Mouse (Mus musculus) heart, adult 18-20 months (tissue): ENCODE measurements around the gene Gm27029. TPM values are rescaled to one million over a fixed set of nuclear protein-coding genes. Genes with fewer than 3 reads are reported as not detected.
A peak's percentile ranks its signal among the peaks of the same experiment; 100 is the strongest.
"Not testable (repeated sequence)": the region's sequence is repeated elsewhere in the genome, so short reads cannot be mapped to it uniquely, and the experiment has no call there.

Source experiments
- DNase-seq, 2 experiments: peaks; one replicate each; pipeline ENCODE4 v3.0.0; 2021 to 2022; ENCODE audit warnings: mixed read lengths in 1 of 2
- total RNA-seq, 2 experiments: library from RNA; stranded (reverse); gene quantifications; 2 replicates each; pipeline ENCODE4 v1.2.3; 2021

Gene Gm27029
- total RNA-seq, 2 experiments from 2014 or later, result 6.0 to 10.3 TPM

DNA sequence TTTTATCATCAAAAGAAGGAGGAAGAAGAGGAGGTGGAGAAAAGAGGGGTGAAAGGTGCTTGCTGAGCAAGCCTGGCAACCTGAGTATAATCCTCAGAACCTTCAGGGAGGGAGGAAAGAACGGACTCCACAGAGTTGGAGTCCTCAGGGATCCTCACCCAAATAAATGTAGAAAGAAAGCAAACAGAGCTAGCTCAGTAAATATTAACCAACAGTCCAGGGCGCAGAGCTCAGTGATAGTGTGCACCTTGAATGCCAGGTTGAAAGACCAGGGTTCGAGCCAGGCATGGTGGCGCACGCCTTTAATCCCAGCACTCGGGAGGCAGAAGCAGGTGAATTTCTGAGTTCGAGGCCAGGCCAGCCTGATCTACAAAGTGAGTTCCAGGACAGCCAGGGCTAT, 31.0 kb upstream of the Gm27029 start:
- DNase-seq, result no peak

DNA sequence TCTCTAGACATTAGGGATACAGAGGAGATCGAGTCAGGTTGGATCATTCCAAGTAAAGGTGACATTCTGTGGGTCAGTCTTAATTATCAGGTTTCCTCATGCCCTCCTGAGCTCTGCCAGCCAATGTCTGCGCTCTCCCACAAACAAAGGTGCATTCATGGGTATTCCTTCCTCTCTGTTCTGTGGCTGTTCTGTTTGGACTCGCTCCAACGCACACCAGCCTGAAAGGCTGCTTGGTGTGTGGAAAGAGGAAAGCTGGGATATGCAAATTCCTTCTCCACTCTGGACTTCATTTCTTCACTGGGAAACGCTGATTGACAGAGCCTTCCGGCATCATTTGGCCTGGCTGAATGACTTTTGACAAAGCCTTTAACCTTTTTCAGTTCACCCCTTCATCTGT, 30.1 kb upstream of the Gm27029 start:
- DNase-seq, result no peak

GRCm38 (mm10) chr11:101452093-101452774, 27.6 kb upstream of the Gm27029 start:
- DNase-seq, result no peak

DNA sequence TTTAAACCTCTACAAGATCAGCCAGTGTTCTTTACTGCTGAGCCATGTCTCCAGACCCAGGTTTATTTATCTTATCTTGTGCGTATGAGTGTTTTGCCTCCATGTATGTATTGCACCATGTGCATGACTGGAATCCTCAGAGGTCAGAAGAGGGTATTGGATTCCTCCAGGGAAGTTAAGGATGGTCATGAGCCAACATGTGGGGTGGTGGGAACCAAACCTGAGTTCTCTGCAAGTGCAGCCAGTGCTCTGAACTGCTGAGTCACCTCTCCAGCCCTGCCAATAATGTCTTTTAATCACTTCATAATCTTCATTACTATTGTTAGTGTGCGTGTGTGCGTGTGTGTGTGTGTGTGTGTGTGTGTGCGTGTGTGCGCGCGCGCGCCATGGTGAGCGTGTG, 26.9 kb upstream of the Gm27029 start:
- DNase-seq, result no peak

- DNase-seq, result no peak
These were observed 25.8 kb upstream of the Gm27029 start for GRCm38 (mm10) chr11:101450394-101450793.

DNA sequence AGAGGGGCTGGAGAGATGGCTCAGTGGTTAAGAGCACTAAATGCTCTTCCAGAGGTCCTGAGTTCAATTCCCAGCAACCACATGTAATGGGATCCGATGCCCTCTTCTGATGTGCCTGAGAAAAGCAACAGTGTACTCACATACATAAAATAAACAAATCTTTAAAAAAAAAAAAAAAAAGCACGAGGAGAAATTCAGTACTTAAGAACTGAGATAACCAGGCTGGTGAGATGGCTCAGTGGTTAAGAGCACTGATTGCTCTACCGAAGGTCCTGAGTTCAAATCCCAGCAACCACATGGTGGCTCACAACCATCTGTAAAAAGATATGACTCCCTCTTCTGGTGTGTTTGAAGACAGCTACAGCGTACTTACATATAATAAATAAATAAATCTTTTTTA, 25.0 kb upstream of the Gm27029 start:
- DNase-seq, result not testable (repeated sequence)

GRCm38 (mm10) chr11:101448899-101449298, 24.3 kb upstream of the Gm27029 start:
- no peak for DNase-seq

DNA sequence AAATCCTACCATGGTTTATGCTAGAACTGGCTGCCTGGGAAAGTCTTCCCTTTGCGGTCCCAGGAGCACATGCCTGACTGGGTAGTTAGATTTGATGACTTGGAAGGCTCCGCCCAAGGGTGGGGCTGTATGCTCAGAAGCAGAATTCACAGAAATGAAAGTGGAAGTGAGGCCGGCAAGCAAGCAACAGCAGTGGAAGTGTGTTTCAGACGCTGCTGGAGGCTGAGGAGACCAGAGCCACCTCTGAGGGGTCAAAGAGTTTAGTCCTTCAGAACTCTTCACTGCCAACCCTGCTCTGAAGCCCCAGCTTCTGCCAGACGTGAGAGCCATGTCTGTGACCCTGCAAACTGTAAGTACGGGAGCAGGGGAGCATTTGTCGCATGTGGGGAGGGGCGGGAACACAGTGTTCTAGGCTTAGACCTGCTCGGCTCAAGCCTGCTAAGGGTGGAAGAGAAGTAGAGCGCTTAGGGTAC, 23.7 kb upstream of the Gm27029 start, which contains the start of gene Ifi35:
Ifi35 (plus strand) TSS at position 134 of the 473 bp plus-strand sequence.
- DNase-seq, result peak; percentile 88 to 93

DNA sequence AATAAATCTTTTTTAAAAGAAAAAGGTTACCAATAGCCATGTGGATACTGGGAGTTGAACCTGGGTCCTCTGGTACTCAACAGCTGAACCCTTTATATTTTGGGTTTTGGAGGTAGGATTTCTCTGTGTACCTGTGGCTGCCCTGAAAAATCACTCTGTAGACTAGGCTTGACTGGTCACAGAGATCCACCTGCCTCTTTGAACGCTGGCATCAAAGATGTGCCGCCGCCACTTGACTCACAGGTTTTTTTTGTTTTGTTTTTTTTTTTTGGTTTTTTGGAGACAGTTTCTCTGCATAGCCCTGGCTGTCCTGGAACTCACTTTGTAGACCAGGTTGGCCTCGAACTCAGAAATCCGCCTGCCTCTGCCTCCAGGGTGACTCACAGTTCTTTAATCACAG, 23.2 kb upstream of the Gm27029 start:
- DNase-seq, result no peak

DNA sequence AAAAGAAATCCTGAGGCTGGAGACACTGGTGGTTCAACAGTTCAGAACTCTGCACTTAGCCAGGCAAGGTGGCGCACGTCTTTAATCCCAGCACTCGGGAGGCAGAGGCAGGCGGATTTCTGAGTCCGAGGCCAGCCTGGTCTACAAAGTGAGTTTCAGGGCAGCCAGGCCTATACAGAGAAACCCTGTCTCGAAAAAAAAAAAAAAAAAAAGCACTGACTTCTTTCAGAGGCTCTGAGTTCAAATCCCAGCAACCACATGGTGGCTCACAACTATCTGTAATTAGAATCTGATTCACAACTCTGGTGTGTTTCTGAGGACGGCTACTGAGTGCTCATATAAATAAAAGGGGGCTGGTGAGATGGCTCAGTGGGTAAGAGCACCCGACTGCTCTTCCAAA, 22.3 kb upstream of the Gm27029 start:
- not testable (repeated sequence) for DNase-seq

GRCm38 (mm10) chr11:101446319-101446718, 21.7 kb upstream of the Gm27029 start:
- DNase-seq, result no peak

DNA sequence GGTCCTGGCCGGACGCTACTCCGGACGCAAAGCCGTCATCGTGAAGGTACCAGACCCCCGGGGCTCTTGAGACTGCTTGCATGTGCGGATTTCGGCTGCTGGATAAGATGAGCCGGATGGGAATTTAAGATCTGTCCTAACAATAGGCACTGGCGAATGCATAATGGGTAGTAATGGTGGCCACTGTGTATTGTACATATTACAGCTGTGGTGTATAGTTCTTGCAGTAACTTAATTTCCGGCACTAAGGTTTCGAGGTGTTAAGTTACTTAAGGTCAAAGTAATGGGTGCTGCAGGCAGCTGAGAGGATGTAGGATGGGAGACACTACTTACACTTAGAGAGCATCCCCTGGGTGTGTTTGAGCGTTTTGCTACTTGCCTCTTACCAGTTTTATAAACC, 18.2 kb upstream of the Gm27029 start:
- DNase-seq, result no peak

DNA sequence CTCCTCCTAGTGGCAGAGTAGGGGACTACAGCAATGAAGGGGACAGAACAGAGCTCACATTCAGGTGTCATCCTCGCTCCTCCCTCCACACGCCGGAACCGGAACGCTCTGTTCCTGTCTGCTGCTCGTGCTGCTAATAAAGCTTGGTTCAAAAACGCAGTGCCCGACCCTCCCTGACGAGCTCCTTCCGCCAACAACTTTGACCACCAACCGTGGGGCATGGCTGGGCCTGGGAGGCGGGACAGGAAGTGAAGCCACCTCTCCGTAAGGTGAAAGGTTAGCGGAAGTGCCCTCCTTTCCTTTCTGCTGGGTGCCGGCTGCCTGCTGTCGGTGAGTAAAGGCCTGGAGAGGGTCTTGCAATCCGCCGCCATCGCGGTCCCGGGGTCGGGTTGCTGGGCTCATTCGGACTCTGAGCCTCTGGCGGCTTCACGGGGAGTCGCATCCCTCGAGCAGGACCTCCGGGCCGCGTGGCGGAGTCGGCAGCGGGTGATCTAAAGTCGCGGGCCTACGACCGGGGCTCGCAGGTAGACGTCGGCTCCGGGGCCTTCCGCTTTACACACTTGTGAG, 17.6 kb upstream of the Gm27029 start, which contains the start of gene Rpl27:
Rpl27 (plus strand) TSS at position 172 of the 567 bp plus-strand sequence.
- peak; percentile 96 to 99 for DNase-seq

DNA sequence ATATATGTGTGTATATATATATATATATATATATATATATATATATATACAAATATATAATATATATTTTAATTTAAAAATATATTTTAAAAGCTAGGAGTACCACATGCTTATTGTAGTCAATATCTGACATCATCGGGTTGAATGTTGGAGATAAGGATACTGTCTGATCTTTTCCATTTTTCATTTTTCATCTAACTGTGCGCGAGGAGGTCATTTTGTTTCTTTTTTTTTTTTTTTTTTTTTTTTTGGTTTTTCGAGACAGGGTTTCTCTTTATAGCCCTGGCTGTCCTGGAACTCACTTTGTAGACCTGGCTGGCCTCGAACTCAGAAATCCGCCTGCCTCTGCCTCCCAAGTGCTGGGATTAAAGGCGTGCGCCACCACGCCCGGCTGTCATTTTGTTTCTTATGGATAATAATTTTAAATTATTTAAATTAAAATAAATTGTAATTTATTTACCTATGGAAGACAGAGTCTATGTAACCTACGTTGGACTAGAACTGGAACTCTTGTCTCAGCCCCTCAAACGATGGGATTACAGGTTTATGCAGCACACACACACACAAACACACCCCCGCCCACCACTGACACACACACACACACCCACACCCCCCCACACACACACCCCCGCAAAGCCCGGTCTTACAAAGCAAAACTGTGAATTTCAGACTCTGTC, 17.0 kb upstream of the Gm27029 start:
- DNase-seq, result not testable (repeated sequence)

- DNase-seq, result not testable (repeated sequence)
These were observed 13.4 kb upstream of the Gm27029 start for GRCm38 (mm10) chr11:101438006-101438405.

GRCm38 (mm10) chr11:101436916-101437315, 12.3 kb upstream of the Gm27029 start:
- DNase-seq, result no peak

- no peak for DNase-seq
These were observed 11.2 kb upstream of the Gm27029 start for GRCm38 (mm10) chr11:101435831-101436230.

- DNase-seq, result no peak
These were observed 8.8 kb upstream of the Gm27029 start for GRCm38 (mm10) chr11:101433396-101433795.

DNA sequence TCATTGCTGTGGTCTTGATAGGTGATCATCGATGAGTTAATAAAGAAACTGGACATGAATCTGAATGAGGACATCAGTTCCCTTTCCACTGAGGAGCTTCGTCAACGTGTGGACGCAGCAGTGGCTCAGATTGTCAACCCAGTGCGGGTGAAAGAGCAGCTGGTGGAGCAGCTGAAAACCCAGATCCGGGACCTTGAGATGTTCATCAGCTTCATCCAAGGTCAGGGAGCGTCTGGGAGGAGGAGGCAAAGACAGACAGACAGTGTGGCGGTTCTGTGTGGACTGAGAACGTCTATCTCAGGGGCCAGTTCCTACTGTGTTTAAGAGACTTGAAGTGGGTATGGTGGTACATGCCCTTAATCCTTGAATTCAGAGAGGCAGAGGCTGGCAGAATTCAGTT, 6.7 kb upstream of the Gm27029 start:
- no peak for DNase-seq

- no peak for DNase-seq
These were observed 1.6 kb upstream of the Gm27029 start for GRCm38 (mm10) chr11:101426165-101426564.

- DNase-seq, result peak; percentile 98 to 99
These were observed 573 bp upstream of the Gm27029 start, which contains the start of the genes Rundc1 and Ptges3l for GRCm38 (mm10) chr11:101424925-101425813. Gene Rundc1, plus strand, starts transcription at chr11:101425085. Gene Ptges3l, minus strand, starts transcription at chr11:101425333.

DNA sequence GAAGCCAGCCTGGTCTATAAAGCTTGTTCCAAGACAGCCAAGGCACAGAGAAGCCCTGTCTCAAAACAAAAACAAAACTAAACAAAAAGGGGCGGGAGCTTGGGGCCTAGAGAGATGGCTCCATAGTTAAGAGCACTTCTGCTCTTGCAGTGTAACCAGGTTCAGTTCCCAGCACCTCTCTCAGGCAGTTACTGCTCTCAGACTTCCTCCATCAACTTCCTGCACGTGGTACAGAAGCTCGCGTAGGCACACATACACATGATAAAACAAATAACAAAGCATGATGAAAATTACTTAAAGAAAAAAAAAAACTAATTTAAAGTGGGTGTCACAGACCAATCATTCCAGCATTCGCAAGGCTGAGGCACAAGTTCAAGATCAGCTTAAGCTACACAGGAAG, 4.4 kb downstream of the Gm27029 start:
- DNase-seq, result no peak
